Mouse (Mus musculus): ENCODE measurements at regions not wholly inside any gene's neighbourhood (a gene's known extent, or its start where the extent isn't known, plus 50 kb on each side); places are given as distances from the start of the nearest gene placed in this dataset.

DNA sequence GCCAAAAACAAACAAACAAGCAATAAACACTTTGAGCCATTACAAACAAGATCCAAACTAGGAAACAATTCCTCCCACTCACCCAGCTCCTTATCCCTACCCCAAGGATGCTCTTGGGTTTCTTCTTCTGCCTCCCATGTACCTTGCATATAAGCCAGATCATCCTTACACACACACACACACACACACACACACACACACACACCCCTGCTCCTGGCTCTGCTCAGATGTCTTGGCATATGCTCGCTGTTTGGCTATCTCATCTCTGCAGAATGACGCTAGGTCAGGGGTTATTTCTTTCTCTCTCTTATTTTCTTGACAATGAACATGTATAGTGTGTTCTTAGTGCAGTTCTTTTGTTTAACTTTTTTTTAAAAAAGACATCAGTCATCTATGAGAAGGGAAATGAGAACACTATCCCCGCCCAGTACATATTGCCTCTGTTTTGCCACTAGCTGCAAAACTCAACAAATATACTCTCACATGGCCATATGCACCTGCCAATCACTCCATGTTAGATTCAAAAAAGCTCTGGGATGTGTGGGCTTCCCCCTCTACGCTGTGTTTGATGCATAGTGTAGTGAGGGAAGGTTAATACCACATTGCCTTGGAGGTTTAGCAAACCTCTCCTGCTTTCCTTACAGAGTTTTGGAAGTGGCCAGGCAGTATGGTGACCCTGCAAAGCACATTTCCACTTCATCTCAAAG, 138.4 kb downstream of the Rybp start:
- POLR2A ChIA-PET, result interaction anchor here in 2 of 4 experiments (0.7 to 1.8 kb wide), 4 partner anchors 9 to 236 kb away, joined by 3 to 4 read pairs (median 4); no protein-coding TSS in a partner anchor
- CTCF ChIA-PET, result no interaction called here

- ChIA-PET POLR2A (interaction anchor here in 3 of 4 experiments (0.6 to 1.8 kb wide), 4 partner anchors 14 to 355 kb away, joined by 3 to 7 read pairs (median 4); no protein-coding TSS in a partner anchor), CTCF (no interaction called here)
These were observed 140.8 kb downstream of the Rybp start for GRCm38 (mm10) chr6:100146360-100146935.

DNA sequence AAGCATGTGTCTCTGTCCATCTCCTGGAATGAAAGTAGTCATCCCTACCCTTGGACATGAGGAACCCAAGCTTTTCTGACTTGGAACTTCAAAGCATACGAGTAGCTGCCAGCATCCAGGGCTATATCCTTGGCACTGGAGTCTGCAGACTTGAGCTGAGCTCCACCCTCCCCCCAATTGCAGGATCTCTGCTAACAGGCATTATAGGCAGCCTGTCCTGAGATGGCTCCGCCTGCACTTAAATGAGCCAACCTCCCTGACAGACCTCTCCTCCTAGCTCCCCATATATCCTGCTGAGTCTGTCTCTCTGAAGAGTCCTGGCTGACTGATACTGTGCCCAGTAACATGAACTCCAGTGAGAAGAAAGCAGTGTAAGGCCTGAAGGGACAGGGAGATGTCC, 141.4 kb downstream of the Rybp start:
- ChIA-PET POLR2A (interaction anchor here in 3 of 4 experiments (0.6 to 1.5 kb wide), 6 partner anchors 9 to 354 kb away, joined by 3 to 4 read pairs (median 3); no protein-coding TSS in a partner anchor), CTCF (no interaction called here)

- CTCF ChIA-PET, result interaction anchor here in 1 of 4 experiments (0.5 kb wide), 1 partner anchor 576 kb away, joined by 9 read pairs; no protein-coding TSS in a partner anchor
- POLR2A ChIA-PET, result interaction anchor here (0.6 to 1.1 kb wide), 6 partner anchors 11 to 19 kb away, joined by 3 to 7 read pairs (median 4); no protein-coding TSS in a partner anchor
These were observed 142.6 kb downstream of the Rybp start for GRCm38 (mm10) chr6:100144544-100145287.

GRCm38 (mm10) chr6:100143586-100144301, 143.5 kb downstream of the Rybp start:
- ChIA-PET CTCF (interaction anchor here in 2 of 4 experiments (0.5 to 0.6 kb wide), 4 partner anchors 22 to 651 kb away, joined by 3 to 9 read pairs (median 4); no protein-coding TSS in a partner anchor), POLR2A (interaction anchor here in 3 of 4 experiments (0.5 to 1.6 kb wide), 10 partner anchors 12 to 135 kb away, joined by 3 to 5 read pairs (median 3); no protein-coding TSS in a partner anchor)

- POLR2A ChIA-PET, result no interaction called here
- CTCF ChIA-PET, result no interaction called here
These were observed 146.1 kb downstream of the Rybp start for GRCm38 (mm10) chr6:100141225-100141624.

- CTCF ChIA-PET, result no interaction called here
- POLR2A ChIA-PET, result no interaction called here
These were observed 146.6 kb downstream of the Rybp start for GRCm38 (mm10) chr6:100140581-100141114.

GRCm38 (mm10) chr6:100139809-100140208, 147.5 kb downstream of the Rybp start:
- ChIA-PET POLR2A (no interaction called here), CTCF (no interaction called here)

GRCm38 (mm10) chr6:100138659-100139058, 148.6 kb downstream of the Rybp start:
- ChIA-PET POLR2A (no interaction called here), CTCF (no interaction called here)

GRCm38 (mm10) chr6:100135177-100135576, 152.1 kb downstream of the Rybp start:
- ChIA-PET POLR2A (no interaction called here), CTCF (interaction anchor here in 1 of 4 experiments (0.6 kb wide), 1 partner anchor 169 kb away, joined by 3 read pairs; no protein-coding TSS in a partner anchor)

- ChIA-PET POLR2A (interaction anchor here in 1 of 4 experiments (2.9 kb wide), 1 partner anchor 13 kb away, joined by 7 read pairs; no protein-coding TSS in a partner anchor), CTCF (interaction anchor here in 1 of 4 experiments (0.7 kb wide), 1 partner anchor 48 kb away, joined by 6 read pairs; no protein-coding TSS in a partner anchor)
These were observed 153.3 kb downstream of the Rybp start for GRCm38 (mm10) chr6:100133970-100134369.

DNA sequence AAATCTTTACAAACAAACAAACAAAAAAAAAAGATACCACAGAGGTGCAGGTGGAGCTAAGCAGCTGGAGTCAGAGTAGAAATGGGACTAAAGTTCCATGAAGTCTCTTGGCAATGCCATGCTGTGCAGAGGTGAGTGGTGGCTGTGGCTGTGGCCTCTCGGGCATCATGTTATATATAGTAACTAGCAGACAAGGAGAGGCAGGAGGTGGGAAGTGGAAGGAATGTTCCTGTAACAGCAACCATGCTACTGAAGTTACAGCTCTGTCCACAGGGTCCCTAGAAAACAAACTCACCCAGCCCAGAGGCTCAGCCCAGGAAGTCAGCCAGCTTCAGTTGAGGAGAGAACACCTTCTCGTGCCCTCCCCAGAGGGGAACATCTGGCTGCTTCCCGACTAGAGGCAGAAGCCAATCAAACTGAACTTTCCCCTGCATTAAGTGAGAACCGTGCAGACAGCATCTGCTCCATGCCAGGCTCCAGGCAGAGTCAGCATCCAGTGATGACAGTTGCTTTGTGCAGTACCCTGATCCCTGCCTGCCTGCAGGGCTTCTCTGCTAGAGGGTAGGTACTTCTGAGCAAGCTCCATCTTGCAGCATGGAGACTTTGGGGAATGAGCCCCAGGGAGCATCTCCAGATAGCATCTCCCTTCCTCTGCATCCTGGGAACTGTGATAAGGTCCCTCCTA, 154.2 kb downstream of the Rybp start:
- ChIA-PET CTCF (interaction anchor here in 2 of 4 experiments (0.6 to 0.7 kb wide), 3 partner anchors 47 to 200 kb away, joined by 3 to 6 read pairs (median 5); no protein-coding TSS in a partner anchor), POLR2A (interaction anchor here in 1 of 4 experiments (2.9 kb wide), 1 partner anchor 14 kb away, joined by 7 read pairs; no protein-coding TSS in a partner anchor)

DNA sequence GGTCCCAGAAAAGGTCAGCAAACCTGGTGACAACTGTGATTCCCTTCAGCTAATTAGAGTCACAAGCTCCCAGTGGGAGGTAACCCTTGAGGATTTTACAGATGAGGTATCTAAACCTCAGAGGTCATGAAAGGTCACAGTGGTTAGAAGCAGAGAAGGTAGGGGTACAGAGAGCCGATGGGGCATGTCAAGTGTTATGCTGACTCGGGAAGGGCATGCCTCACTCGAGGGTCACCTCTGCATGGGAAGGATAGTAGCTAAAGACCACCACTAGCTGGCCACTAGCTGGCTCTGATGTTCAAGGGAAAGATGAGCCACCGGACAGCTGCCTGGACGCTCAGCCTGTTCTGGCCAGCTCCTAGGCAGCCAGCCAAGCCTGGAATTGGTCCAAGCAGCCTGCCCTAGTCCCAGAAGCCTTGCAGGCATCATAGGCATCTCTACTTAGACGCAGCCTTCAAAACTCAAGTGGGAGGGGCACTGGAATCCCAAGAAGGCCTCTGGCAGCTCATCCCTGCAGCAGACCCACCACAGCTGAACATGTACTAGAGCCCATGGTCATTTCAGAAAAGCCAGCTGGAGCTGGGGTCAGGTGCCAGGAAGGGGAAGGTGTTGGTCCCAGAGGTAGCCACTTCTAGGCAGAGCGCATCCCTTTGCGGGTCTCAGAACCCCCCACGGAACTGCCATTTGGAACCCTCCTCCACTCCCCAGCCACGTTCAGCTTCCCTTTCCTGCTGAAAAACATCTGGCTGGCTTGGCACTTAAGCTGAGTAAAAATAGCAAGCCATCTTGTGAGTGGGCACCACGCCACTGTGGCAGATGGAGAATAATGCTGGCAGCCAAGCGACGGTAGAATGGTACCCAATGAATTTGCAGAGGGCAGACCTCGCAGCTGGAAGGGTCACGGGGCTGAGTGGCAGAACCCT, 159.8 kb downstream of the Rybp start:
- POLR2A ChIA-PET, result interaction anchor here in 3 of 4 experiments (0.6 to 1.2 kb wide), 5 partner anchors 15 to 323 kb away, joined by 3 to 6 read pairs (median 3); no protein-coding TSS in a partner anchor
- CTCF ChIA-PET, result interaction anchor here in 2 of 4 experiments (0.5 to 1.0 kb wide), 2 partner anchors 42 to 224 kb away, joined by 3 read pairs; no protein-coding TSS in a partner anchor

GRCm38 (mm10) chr6:100126736-100127135, 160.5 kb downstream of the Rybp start:
- POLR2A ChIA-PET, result interaction anchor here in 3 of 4 experiments (0.6 to 1.0 kb wide), 5 partner anchors 16 to 323 kb away, joined by 3 to 7 read pairs (median 3); no protein-coding TSS in a partner anchor
- CTCF ChIA-PET, result interaction anchor here in 1 of 4 experiments (1.0 kb wide), 1 partner anchor 223 kb away, joined by 3 read pairs; no protein-coding TSS in a partner anchor

GRCm38 (mm10) chr6:100126326-100126725, 161.0 kb downstream of the Rybp start:
- CTCF ChIA-PET, result interaction anchor here in 1 of 4 experiments (1.0 kb wide), 1 partner anchor 223 kb away, joined by 3 read pairs; no protein-coding TSS in a partner anchor
- POLR2A ChIA-PET, result interaction anchor here in 3 of 4 experiments (0.6 to 1.0 kb wide), 7 partner anchors 17 to 372 kb away, joined by 3 to 7 read pairs (median 3); no protein-coding TSS in a partner anchor

GRCm38 (mm10) chr6:100121240-100121639, 166.0 kb downstream of the Rybp start:
- POLR2A ChIA-PET, result interaction anchor here in 1 of 4 experiments (0.6 kb wide), 1 partner anchor 308 kb away, joined by 8 read pairs; no protein-coding TSS in a partner anchor
- CTCF ChIA-PET, result interaction anchor here in 1 of 4 experiments (0.7 kb wide), 1 partner anchor 11 kb away, joined by 3 read pairs; no protein-coding TSS in a partner anchor

Measured in embryonic stem cell, embryonic (primary cell).